Mouse (Mus musculus) embryonic facial prominence, embryonic 15.5 days (tissue): ENCODE measurements around the gene Fjx1. TPM values are rescaled to one million over a fixed set of nuclear protein-coding genes. Genes with fewer than 3 reads are reported as not detected.

ENCODE experiments used
- ATAC-seq: fragments of 200-750 bp; cut with Nextera tagmentation; 2 replicates; pipeline ENCODE4 v1.8.0; 2017; ENCODE audit warnings: low read depth, moderate TSS enrichment; ENCODE audit not compliant: insufficient number of reproducible peaks, low FRiP score, low TSS enrichment
- H3K27ac ChIP-seq: fragments of 300-500 bp; sonication (generic); replicated peaks from 2 replicates; pipeline ENCODE4 v1.5.1; 2015; ENCODE audit warnings: mild to moderate bottlenecking, inconsistent platforms
- H3K27me3 ChIP-seq: fragments of 300-500 bp; sonication (generic); 2 replicates; pipeline ENCODE4 v1.6.1; 2015; ENCODE audit warnings: inconsistent platforms
- H3K36me3 ChIP-seq: fragments of 300-500 bp; sonication (generic); 2 replicates; pipeline ENCODE4 v1.6.1; 2015; ENCODE audit warnings: mild to moderate bottlenecking, inconsistent platforms
- H3K4me1 ChIP-seq: fragments of 300-500 bp; sonication (generic); 2 replicates; pipeline ENCODE4 v1.6.1; 2015; ENCODE audit warnings: inconsistent platforms
- H3K4me2 ChIP-seq: fragments of 300-500 bp; sonication (generic); replicated peaks from 2 replicates; pipeline ENCODE4 v1.6.1; 2015; ENCODE audit warnings: mild to moderate bottlenecking, inconsistent platforms
- H3K4me3 ChIP-seq: fragments of 300-500 bp; sonication (generic); replicated peaks from 2 replicates; pipeline ENCODE4 v1.5.1; 2015; ENCODE audit warnings: mild to moderate bottlenecking, inconsistent platforms
- H3K9ac ChIP-seq: fragments of 300-500 bp; sonication (generic); 2 replicates; pipeline ENCODE4 v1.6.1; 2015; ENCODE audit warnings: inconsistent platforms
- H3K9me3 ChIP-seq: fragments of 300-500 bp; sonication (generic); replicated peaks from 2 replicates; pipeline ENCODE4 v1.6.1; 2016; ENCODE audit warnings: inconsistent platforms
- WGBS: fragments of 180-500 bp; shearing (Covaris S2); methylation state at CpG from one replicate; pipeline ENCODE4 v1.1.7; 2015; 5-methylcytosine and 5-hydroxymethylcytosine counted together
- polyA plus RNA-seq: library from polyadenylated mRNA; unstranded; fragments of >200 nt; fragmentation: Nextera tagmentation; extraction: Ambion mirVana; gene quantifications from 2 replicates; pipeline ENCODE4 v1.2.1, GENCODE M21; 2015

Gene Fjx1
- polyA plus RNA-seq: 15.9 and 16.4 TPM in 2 replicates

- Histone ChIP-seq H3K4me3 (peak within 1 kb of the TSS; percentile 74), H3K36me3 (no peaks in the 10 kb centered on the region), H3K27me3 (no peaks in the 10 kb centered on the region), H3K4me1 (peaks cover 43% of the 10 kb centered on the region), H3K27ac (peak within 1 kb of the TSS; percentile 80), H3K9me3 (no peaks in the 10 kb centered on the region), H3K4me2 (peak within 1 kb of the TSS; percentile 99), H3K9ac (peak within 1 kb of the TSS; percentile 71)
- WGBS: under 1% methylated on average over 47 of the region's 49 CpGs
- peak; percentile 50 for ATAC-seq
Measured at GRCm38 (mm10) chr2:102451671-102452549, at the start of gene Fjx1. Gene Fjx1 (minus strand): TSS chr2:102452499.

- Histone ChIP-seq H3K36me3 (no peaks in the 10 kb centered on the region), H3K27ac (no peak overlapping the region), H3K9me3 (no peaks in the 10 kb centered on the region), H3K4me3 (no peak overlapping the region), H3K9ac (no peak overlapping the region), H3K27me3 (no peaks in the 10 kb centered on the region), H3K4me1 (no peaks in the 10 kb centered on the region), H3K4me2 (no peak overlapping the region)
- no peak for ATAC-seq
- 18% methylated on average over 4 of the region's 4 CpGs for WGBS
Measured at GRCm38 (mm10) chr2:102500001-102500689, 47.8 kb upstream of the Fjx1 start.

GRCm38 (mm10) chr2:102480738-102481137 is 28.4 kb upstream of the Fjx1 start:
- H3K9ac ChIP-seq: no peak overlapping the region
- H3K4me1 ChIP-seq: no peaks in the 10 kb centered on the region
- no peaks in the 10 kb centered on the region for H3K27me3 ChIP-seq
- no peak overlapping the region for H3K4me3 ChIP-seq
- H3K36me3 ChIP-seq: no peaks in the 10 kb centered on the region
- no peak overlapping the region for H3K4me2 ChIP-seq
- no peak for ATAC-seq
- WGBS: 65% methylated on average over 3 of the region's 3 CpGs
- no peak overlapping the region for H3K27ac ChIP-seq
- H3K9me3 ChIP-seq: no peaks in the 10 kb centered on the region

- Histone ChIP-seq H3K9ac (no peak overlapping the region), H3K9me3 (no peaks in the 10 kb centered on the region), H3K4me2 (no peak overlapping the region), H3K27me3 (no peaks in the 10 kb centered on the region), H3K27ac (no peak overlapping the region), H3K36me3 (no peaks in the 10 kb centered on the region), H3K4me1 (no peaks in the 10 kb centered on the region), H3K4me3 (no peak overlapping the region)
- no peak for ATAC-seq
- WGBS: 41% methylated on average over 2 of the region's 2 CpGs
Measured at GRCm38 (mm10) chr2:102476101-102476500, 23.8 kb upstream of the Fjx1 start.

GRCm38 (mm10) chr2:102468645-102469044 is 16.3 kb upstream of the Fjx1 start:
- no peak overlapping the region for H3K4me3 ChIP-seq
- H3K4me2 ChIP-seq: no peak overlapping the region
- no peak overlapping the region for H3K27ac ChIP-seq
- H3K36me3 ChIP-seq: no peaks in the 10 kb centered on the region
- H3K9ac ChIP-seq: no peak overlapping the region
- H3K27me3 ChIP-seq: no peaks in the 10 kb centered on the region
- 66% methylated on average over 3 of the region's 3 CpGs for WGBS
- peaks cover 12% of the 10 kb centered on the region; the same call in 1 of the 2 replicates for H3K4me1 ChIP-seq
- H3K9me3 ChIP-seq: no peaks in the 10 kb centered on the region
- no peak for ATAC-seq

- Histone ChIP-seq H3K4me2 (no peak overlapping the region), H3K4me3 (no peak overlapping the region), H3K9ac (no peak overlapping the region), H3K36me3 (no peaks in the 10 kb centered on the region), H3K4me1 (peaks cover 12% of the 10 kb centered on the region; the same call in 1 of the 2 replicates), H3K27ac (no peak overlapping the region), H3K9me3 (no peaks in the 10 kb centered on the region), H3K27me3 (no peaks in the 10 kb centered on the region)
- 82% methylated on average over 2 of the region's 2 CpGs for WGBS
- ATAC-seq: no peak
Measured at GRCm38 (mm10) chr2:102464342-102464732, 12.0 kb upstream of the Fjx1 start.

- H3K27me3 ChIP-seq: no peaks in the 10 kb centered on the region
- peaks cover 12% of the 10 kb centered on the region; the same call in 1 of the 2 replicates for H3K4me1 ChIP-seq
- H3K36me3 ChIP-seq: no peaks in the 10 kb centered on the region
- no peak overlapping the region for H3K4me2 ChIP-seq
- H3K4me3 ChIP-seq: no peak overlapping the region
- no peak overlapping the region for H3K27ac ChIP-seq
- H3K9ac ChIP-seq: no peak overlapping the region
- no peaks in the 10 kb centered on the region for H3K9me3 ChIP-seq
- ATAC-seq: no peak
- WGBS: 50% methylated on average over 12 of the region's 12 CpGs
Measured at GRCm38 (mm10) chr2:102463587-102464341, 11.5 kb upstream of the Fjx1 start.

- no peak overlapping the region for H3K4me3 ChIP-seq
- H3K36me3 ChIP-seq: no peaks in the 10 kb centered on the region
- WGBS: 89% methylated on average over 1 of the region's 1 CpGs
- ATAC-seq: no peak
- H3K9ac ChIP-seq: no peak overlapping the region
- H3K4me1 ChIP-seq: 0 out of 2 replicates have a peak, but pooled peaks cover 8% of the 10 kb centered on the region
- no peaks in the 10 kb centered on the region for H3K27me3 ChIP-seq
- no peak overlapping the region for H3K4me2 ChIP-seq
- no peak overlapping the region for H3K27ac ChIP-seq
- no peaks in the 10 kb centered on the region for H3K9me3 ChIP-seq
Measured at GRCm38 (mm10) chr2:102461491-102461890, 9.2 kb upstream of the Fjx1 start.

- peaks cover 20% of the 10 kb centered on the region for H3K4me1 ChIP-seq
- no peaks in the 10 kb centered on the region for H3K9me3 ChIP-seq
- no peak overlapping the region for H3K9ac ChIP-seq
- no peak overlapping the region for H3K4me2 ChIP-seq
- H3K27ac ChIP-seq: no peak overlapping the region
- H3K36me3 ChIP-seq: no peaks in the 10 kb centered on the region
- WGBS: 85% methylated on average over 1 of the region's 1 CpGs
- no peak for ATAC-seq
- no peaks in the 10 kb centered on the region for H3K27me3 ChIP-seq
- no peak overlapping the region for H3K4me3 ChIP-seq
Measured at GRCm38 (mm10) chr2:102455126-102455525, 2.8 kb upstream of the Fjx1 start.

GRCm38 (mm10) chr2:102453447-102453846 is 1.1 kb upstream of the Fjx1 start:
- ATAC-seq: no peak
- 22% methylated on average over 3 of the region's 3 CpGs for WGBS
- no peak overlapping the region for H3K4me3 ChIP-seq
- no peaks in the 10 kb centered on the region for H3K9me3 ChIP-seq
- no peak overlapping the region for H3K9ac ChIP-seq
- H3K4me2 ChIP-seq: no peak overlapping the region
- H3K27me3 ChIP-seq: no peaks in the 10 kb centered on the region
- no peak overlapping the region for H3K27ac ChIP-seq
- H3K36me3 ChIP-seq: no peaks in the 10 kb centered on the region
- H3K4me1 ChIP-seq: peaks cover 35% of the 10 kb centered on the region
